Mouse (Mus musculus): ENCODE measurements at regions not wholly inside any gene's neighbourhood (a gene's known extent, or its start where the extent isn't known, plus 50 kb on each side); places are given as distances from the start of the nearest gene placed in this dataset.

GRCm38 (mm10) chr8:24372068-24372467 lies 353.6 kb downstream of the Adam3 start:
- TF ChIP-seq POLR2A (IDR thresholded peaks at IDR 0.05; ENCODE audit: low read depth, low read length) (no peak), CTCF (IDR thresholded peaks at IDR 0.05; ENCODE audit: extremely low read depth, insufficient read length, insufficient replicate concordance, low read depth, low read length) (no peak)

All from small intestine, adult 2 months (tissue).